Mouse (Mus musculus) heart, postnatal 0 days (tissue): ENCODE results near the gene Frat1. TPM values are rescaled to one million over a fixed set of nuclear protein-coding genes. Genes with fewer than 3 reads are reported as not detected.

Experiments used
- ATAC-seq: fragments of 200-750 bp; cut with Nextera tagmentation; 2 replicates; pipeline ENCODE4 v1.8.0; 2017; ENCODE audit warnings: low read depth, moderate number of reproducible peaks, moderate library complexity; ENCODE audit not compliant: insufficient read depth
- DNase-seq: peaks from one replicate; pipeline ENCODE4 v3.0.0-alpha.2; 2016; ENCODE audit warnings: low spot score
- H3K27ac ChIP-seq: fragments of 300-500 bp; sonication (generic); 2 replicates; pipeline ENCODE4 v1.5.1; 2014; ENCODE audit warnings: low read depth, mild to moderate bottlenecking
- H3K27me3 ChIP-seq: fragments of 300-500 bp; sonication (generic); 2 replicates; pipeline ENCODE4 v1.6.1; 2014; ENCODE audit warnings: low read length, mixed read lengths; ENCODE audit not compliant: control insufficient read depth, insufficient read depth
- H3K36me3 ChIP-seq: fragments of 300-500 bp; sonication (generic); replicated peaks from 2 replicates; pipeline ENCODE4 v1.6.1; 2014; ENCODE audit warnings: low read length, mixed read lengths; ENCODE audit not compliant: control insufficient read depth, insufficient read depth
- H3K4me1 ChIP-seq: fragments of 300-500 bp; sonication (generic); 2 replicates; pipeline ENCODE4 v1.6.1; 2014; ENCODE audit warnings: antibody characterized with exemption; ENCODE audit not compliant: control insufficient read depth, insufficient read depth
- H3K4me2 ChIP-seq: fragments of 300-500 bp; sonication (generic); 2 replicates; pipeline ENCODE4 v1.6.1; 2014; ENCODE audit warnings: low read depth, mild to moderate bottlenecking, low read length, moderate library complexity
- H3K4me3 ChIP-seq: fragments of 300-500 bp; sonication (generic); 2 replicates; pipeline ENCODE4 v1.5.1; 2014; ENCODE audit warnings: low read depth, low read length
- H3K9ac ChIP-seq: fragments of 300-500 bp; sonication (generic); replicated peaks from 2 replicates; pipeline ENCODE4 v1.6.1; 2014; ENCODE audit warnings: low read depth, low read length, mixed read lengths
- H3K9me3 ChIP-seq: fragments of 300-500 bp; sonication (generic); replicated peaks from 2 replicates; pipeline ENCODE4 v1.6.1; 2016; ENCODE audit warnings: low read length; ENCODE audit not compliant: control insufficient read depth
- CTCF ChIP-seq: IDR thresholded peaks from 2 replicates; pipeline ENCODE4 v1.5.1; 2016; ENCODE audit warnings: antibody characterized with exemption, control low read depth, low read depth
- EP300 ChIP-seq: IDR thresholded peaks from 2 replicates; pipeline ENCODE4 v1.6.1; 2016; ENCODE audit warnings: antibody characterized with exemption, low read depth
- WGBS: fragments of 180-500 bp; shearing (Covaris S2); extraction: QIAGEN DNeasy Blood & Tissue Kit; methylation state at CpG from one replicate; pipeline ENCODE4 v1.1.7; 2014; 5-methylcytosine and 5-hydroxymethylcytosine counted together
- polyA plus RNA-seq: library from polyadenylated mRNA; unstranded; fragments of >200 nt; fragmentation: Nextera tagmentation; extraction: Ambion mirVana; gene quantifications from 2 replicates; pipeline ENCODE4 v1.2.1, GENCODE M21; 2015
- total RNA-seq: library from RNA; depleted of rRNA; stranded (reverse); fragments of >200 nt; gene quantifications from 2 replicates; pipeline ENCODE4 v1.2.3, GENCODE M21; 2014; ENCODE audit warnings: low replicate concordance; rRNA removed

Gene Frat1
- total RNA-seq, result 2.1 and 5.9 TPM in 2 replicates
- 3.4 and 5.2 TPM in 2 replicates for polyA plus RNA-seq

GRCm38 (mm10) chr19:41829381-41830105 lies at the start of gene Frat1:
Gene Frat1, plus strand, starts transcription at chr19:41829970.
- under 1% methylated on average over 27 of the region's 39 CpGs for WGBS
- H3K9me3 ChIP-seq, result no peaks in the 10 kb centered on the region
- peaks cover 15% of the 10 kb centered on the region for H3K27me3 ChIP-seq
- H3K4me1 ChIP-seq, result peaks cover 10% of the 10 kb centered on the region; the same call in 1 of the 2 replicates
- peak within 1 kb of the TSS; percentile 100 for H3K4me2 ChIP-seq
- DNase-seq (peak; percentile 94), ATAC-seq (peak; percentile 89)
- TF ChIP-seq CTCF (no peak), EP300 (peak; percentile 58; the same call in 1 of the 2 replicates)
- peak within 1 kb of the TSS; percentile 79 for H3K4me3 ChIP-seq
- peak within 1 kb of the TSS; percentile 78 for H3K9ac ChIP-seq
- H3K27ac ChIP-seq, result peak within 1 kb of the TSS; percentile 86
- no peaks in the 10 kb centered on the region for H3K36me3 ChIP-seq

- peaks cover 32% of the 10 kb centered on the region for H3K36me3 ChIP-seq
- DNase-seq (no peak), ATAC-seq (no peak)
- H3K27me3 ChIP-seq, result no peaks in the 10 kb centered on the region
- H3K4me1 ChIP-seq, result no peaks in the 10 kb centered on the region
- H3K4me3 ChIP-seq, result no peak overlapping the region
- TF ChIP-seq EP300 (no peak), CTCF (no peak)
- 92% methylated on average over 1 of the region's 1 CpGs for WGBS
- H3K27ac ChIP-seq, result no peak overlapping the region
- H3K9ac ChIP-seq, result no peak overlapping the region
- no peaks in the 10 kb centered on the region for H3K9me3 ChIP-seq
- no peak overlapping the region for H3K4me2 ChIP-seq
These were observed 42.9 kb upstream of the Frat1 start for GRCm38 (mm10) chr19:41786896-41787295.

GRCm38 (mm10) chr19:41789110-41789961 lies 40.4 kb upstream of the Frat1 start:
- DNase-seq (no peak), ATAC-seq (no peak)
- H3K27ac ChIP-seq, result no peak overlapping the region
- no peak overlapping the region for H3K4me2 ChIP-seq
- no peak overlapping the region for H3K4me3 ChIP-seq
- 59% methylated on average over 10 of the region's 10 CpGs for whole genome bisulfite sequencing
- no peaks in the 10 kb centered on the region for H3K27me3 ChIP-seq
- peaks cover 18% of the 10 kb centered on the region for H3K36me3 ChIP-seq
- H3K9me3 ChIP-seq, result no peaks in the 10 kb centered on the region
- no peaks in the 10 kb centered on the region for H3K4me1 ChIP-seq
- no peak overlapping the region for H3K9ac ChIP-seq
- TF ChIP-seq CTCF (no peak), EP300 (no peak)

- no peak for ATAC-seq
- Histone ChIP-seq H3K27ac (no peak overlapping the region), H3K36me3 (peaks cover 7% of the 10 kb centered on the region), H3K9me3 (no peaks in the 10 kb centered on the region), H3K4me1 (no peaks in the 10 kb centered on the region), H3K4me3 (no peak overlapping the region), H3K27me3 (no peaks in the 10 kb centered on the region), H3K4me2 (no peak overlapping the region), H3K9ac (no peak overlapping the region)
- 0 out of 2 replicates have a peak, but pooled peaks have one; percentile 7 for TF ChIP-seq CTCF
- no peak for TF ChIP-seq EP300
- 97% methylated on average over 2 of the region's 2 CpGs for WGBS
- DNase-seq, result no peak
These were observed 38.4 kb upstream of the Frat1 start for GRCm38 (mm10) chr19:41791384-41791783.

- Histone ChIP-seq H3K27me3 (no peaks in the 10 kb centered on the region), H3K9ac (no peak overlapping the region), H3K27ac (no peak overlapping the region), H3K9me3 (no peaks in the 10 kb centered on the region), H3K4me3 (no peak overlapping the region), H3K4me2 (no peak overlapping the region), H3K36me3 (peaks cover 4% of the 10 kb centered on the region; the same call in 1 of the 2 replicates), H3K4me1 (no peaks in the 10 kb centered on the region)
- no peak for TF ChIP-seq EP300
- no peak for TF ChIP-seq CTCF
- ATAC-seq, result no peak
- no peak for DNase-seq
- whole genome bisulfite sequencing, result 56% methylated on average over 1 of the region's 1 CpGs
These were observed 36.8 kb upstream of the Frat1 start for GRCm38 (mm10) chr19:41792934-41793486.
